Mouse (Mus musculus) forebrain, postnatal 0 days (tissue): ENCODE data around the gene Btc. TPM values are rescaled to one million over a fixed set of nuclear protein-coding genes. Genes with fewer than 3 reads are reported as not detected.

Experiments used
- ATAC-seq: fragments of 200-750 bp; cut with Nextera tagmentation; 2 replicates; pipeline ENCODE4 v1.8.0; 2017; ENCODE audit warnings: mild to moderate bottlenecking, moderate library complexity
- DNase-seq: peaks from one replicate; pipeline ENCODE4 v3.0.0-alpha.2; 2015
- H3K27ac ChIP-seq: fragments of 300-500 bp; sonication (generic); 2 replicates; pipeline ENCODE4 v1.5.1; 2014; ENCODE audit warnings: low read depth, mild to moderate bottlenecking, antibody characterized with exemption, low read length, moderate library complexity, mixed read lengths
- H3K27me3 ChIP-seq: fragments of 300-500 bp; sonication (generic); 2 replicates; pipeline ENCODE4 v1.6.1; 2014; ENCODE audit warnings: mild to moderate bottlenecking, low read length, mixed read lengths; ENCODE audit not compliant: insufficient read depth
- H3K36me3 ChIP-seq: fragments of 300-500 bp; sonication (generic); 2 replicates; pipeline ENCODE4 v1.6.1; 2014; ENCODE audit warnings: mild to moderate bottlenecking, moderate library complexity; ENCODE audit not compliant: insufficient read depth
- H3K4me1 ChIP-seq: fragments of 300-500 bp; sonication (generic); 2 replicates; pipeline ENCODE4 v1.6.1; 2014; ENCODE audit warnings: antibody characterized with exemption; ENCODE audit not compliant: insufficient read depth
- H3K4me2 ChIP-seq: fragments of 300-500 bp; sonication (generic); 2 replicates; pipeline ENCODE4 v1.6.1; 2014; ENCODE audit warnings: low read depth, mild to moderate bottlenecking, moderate library complexity
- H3K4me3 ChIP-seq: fragments of 300-500 bp; sonication (generic); 2 replicates; pipeline ENCODE4 v1.5.1; 2014; ENCODE audit warnings: low read depth, low read length, mixed read lengths
- H3K9ac ChIP-seq: fragments of 300-500 bp; sonication (generic); 2 replicates; pipeline ENCODE4 v1.6.1; 2014; ENCODE audit warnings: mild to moderate bottlenecking
- H3K9me3 ChIP-seq: fragments of 300-500 bp; sonication (generic); 2 replicates; pipeline ENCODE4 v1.6.1; 2016; ENCODE audit warnings: low read length
- CTCF ChIP-seq: sonication (generic); IDR thresholded peaks from 2 replicates; pipeline ENCODE4 v1.5.1; 2016; ENCODE audit warnings: antibody characterized with exemption, control low read depth, low read depth
- WGBS: fragments of 180-500 bp; shearing (Covaris S2); extraction: QIAGEN DNeasy Blood & Tissue Kit; methylation state at CpG from one replicate; pipeline ENCODE4 v1.1.7; 2014; 5-methylcytosine and 5-hydroxymethylcytosine counted together
- polyA plus RNA-seq: library from polyadenylated mRNA; unstranded; fragments of >200 nt; fragmentation: Nextera tagmentation; extraction: Ambion mirVana; gene quantifications from 2 replicates; pipeline ENCODE4 v1.2.1, GENCODE M21; 2015
- total RNA-seq: library from RNA; depleted of rRNA; stranded (reverse); fragments of >200 nt; gene quantifications from 2 replicates; pipeline ENCODE4 v1.2.3, GENCODE M21; 2014

The Btc gene
- total and polyA plus RNA-seq, 2 experiments from 2014 or later: 0.15 to 0.24 TPM

- WGBS: 91% methylated on average over 5 of the region's 5 CpGs
- Histone ChIP-seq H3K4me3 (no peak overlapping the region), H3K9ac (no peak overlapping the region), H3K9me3 (no peaks in the 10 kb centered on the region), H3K27me3 (no peaks in the 10 kb centered on the region), H3K27ac (no peak overlapping the region), H3K4me1 (no peaks in the 10 kb centered on the region), H3K4me2 (no peak overlapping the region), H3K36me3 (no peaks in the 10 kb centered on the region)
- no peak for ATAC-seq
- DNase-seq: no peak
- TF ChIP-seq CTCF: no peak
Measured at GRCm38 (mm10) chr5:91404263-91404662, 1.5 kb upstream of the Btc start.

GRCm38 (mm10) chr5:91403281-91403680 is 487 bp upstream of the Btc start:
- no peak for DNase-seq
- Histone ChIP-seq H3K36me3 (no peaks in the 10 kb centered on the region), H3K4me2 (no peak overlapping the region), H3K9me3 (no peaks in the 10 kb centered on the region), H3K4me1 (no peaks in the 10 kb centered on the region), H3K4me3 (no peak overlapping the region), H3K27ac (no peak overlapping the region), H3K27me3 (no peaks in the 10 kb centered on the region), H3K9ac (no peak overlapping the region)
- no peak for ATAC-seq
- 65% methylated on average over 4 of the region's 4 CpGs for WGBS
- no peak for TF ChIP-seq CTCF

- Histone ChIP-seq H3K27me3 (no peaks in the 10 kb centered on the region), H3K9ac (no peak overlapping the region), H3K4me2 (no peak overlapping the region), H3K36me3 (no peaks in the 10 kb centered on the region), H3K4me1 (no peaks in the 10 kb centered on the region), H3K4me3 (no peak overlapping the region), H3K27ac (no peak overlapping the region), H3K9me3 (no peaks in the 10 kb centered on the region)
- no peak for TF ChIP-seq CTCF
- ATAC-seq (no peak), DNase-seq (no peak)
- WGBS: 37% methylated on average over 2 of the region's 2 CpGs
Measured at GRCm38 (mm10) chr5:91400493-91401096, 2.2 kb downstream of the Btc start.

- Histone ChIP-seq H3K27ac (no peak overlapping the region), H3K9me3 (no peaks in the 10 kb centered on the region), H3K4me2 (no peak overlapping the region), H3K9ac (no peak overlapping the region), H3K4me3 (no peak overlapping the region), H3K27me3 (no peaks in the 10 kb centered on the region), H3K4me1 (no peaks in the 10 kb centered on the region), H3K36me3 (no peaks in the 10 kb centered on the region)
- no peak for TF ChIP-seq CTCF
- ATAC-seq (no peak), DNase-seq (no peak)
- 69% methylated on average over 2 of the region's 2 CpGs for WGBS
Measured at GRCm38 (mm10) chr5:91375467-91375866, 27.3 kb downstream of the Btc start.

GRCm38 (mm10) chr5:91368061-91368565 is 34.7 kb downstream of the Btc start:
- Histone ChIP-seq H3K36me3 (no peaks in the 10 kb centered on the region), H3K27ac (no peak overlapping the region), H3K4me3 (no peak overlapping the region), H3K4me2 (no peak overlapping the region), H3K4me1 (peaks cover 3% of the 10 kb centered on the region; the same call in 1 of the 2 replicates), H3K9me3 (no peaks in the 10 kb centered on the region), H3K9ac (no peak overlapping the region), H3K27me3 (no peaks in the 10 kb centered on the region)
- ATAC-seq (peak; percentile 46; the same call in 1 of the 2 replicates), DNase-seq (peak; percentile 36)
- no peak for TF ChIP-seq CTCF
- 73% methylated on average over 13 of the region's 13 CpGs for WGBS

GRCm38 (mm10) chr5:91366925-91367324 is 35.9 kb downstream of the Btc start:
- Histone ChIP-seq H3K9me3 (no peaks in the 10 kb centered on the region), H3K9ac (no peak overlapping the region), H3K4me3 (no peak overlapping the region), H3K4me2 (no peak overlapping the region), H3K27me3 (no peaks in the 10 kb centered on the region), H3K36me3 (no peaks in the 10 kb centered on the region), H3K4me1 (peaks cover 3% of the 10 kb centered on the region; the same call in 1 of the 2 replicates), H3K27ac (no peak overlapping the region)
- peak; percentile 26 for DNase-seq
- 51% methylated on average over 10 of the region's 10 CpGs for WGBS
- peak; percentile 40; the same call in 1 of the 2 replicates for ATAC-seq
- no peak for TF ChIP-seq CTCF

- H3K9me3 ChIP-seq: no peaks in the 10 kb centered on the region
- 57% methylated on average over 6 of the region's 6 CpGs for WGBS
- H3K36me3 ChIP-seq: no peaks in the 10 kb centered on the region
- H3K27ac ChIP-seq: no peak overlapping the region
- DNase-seq: peak; percentile 52
- no peaks in the 10 kb centered on the region for H3K27me3 ChIP-seq
- ATAC-seq: peak; percentile 82
- TF ChIP-seq CTCF: no peak
- H3K4me3 ChIP-seq: no peak overlapping the region
- no peak overlapping the region for H3K9ac ChIP-seq
- peaks cover 3% of the 10 kb centered on the region; the same call in 1 of the 2 replicates for H3K4me1 ChIP-seq
- H3K4me2 ChIP-seq: no peak overlapping the region
Measured at GRCm38 (mm10) chr5:91363274-91363991, 39.4 kb downstream of the Btc start.
